Mouse (Mus musculus) liver, embryonic 11.5 days (tissue): Measurements from ENCODE around the gene Prps2. TPM values are rescaled to one million over a fixed set of nuclear protein-coding genes. Genes with fewer than 3 reads are reported as not detected.
"Not testable (repeated sequence)": the region's sequence is repeated elsewhere in the genome, so short reads cannot be mapped to it uniquely, and the experiment has no call there.

Source experiments
- ATAC-seq: fragments of 200-750 bp; cut with Nextera tagmentation; replicated peaks from 2 replicates; pipeline ENCODE4 v1.8.0; 2017; ENCODE audit warnings: moderate number of reproducible peaks, mild to moderate bottlenecking, moderate TSS enrichment, moderate library complexity; ENCODE audit not compliant: low FRiP score
- DNase-seq: peaks from one replicate; pipeline ENCODE4 v3.0.0-alpha.2; 2017; ENCODE audit warnings: low spot score
- H3K27ac ChIP-seq: fragments of 300-500 bp; sonication (generic); 2 replicates; pipeline ENCODE4 v1.5.1; 2014; ENCODE audit warnings: mild to moderate bottlenecking, low read depth, low read length, control low read depth
- H3K27me3 ChIP-seq: fragments of 300-500 bp; sonication (generic); replicated peaks from 2 replicates; pipeline ENCODE4 v1.6.1; 2014; ENCODE audit warnings: low read length, mixed read lengths; ENCODE audit not compliant: control insufficient read depth, insufficient read depth
- H3K36me3 ChIP-seq: fragments of 300-500 bp; sonication (generic); 2 replicates; pipeline ENCODE4 v1.6.1; 2014; ENCODE audit warnings: mild to moderate bottlenecking, low read length, moderate library complexity, mixed read lengths; ENCODE audit not compliant: control insufficient read depth, insufficient read depth
- H3K4me1 ChIP-seq: fragments of 300-500 bp; sonication (generic); replicated peaks from 2 replicates; pipeline ENCODE4 v1.6.1; 2014; ENCODE audit warnings: low read length, mixed read lengths; ENCODE audit not compliant: control insufficient read depth, insufficient read depth
- H3K4me2 ChIP-seq: fragments of 300-500 bp; sonication (generic); 2 replicates; pipeline ENCODE4 v1.6.1; 2014; ENCODE audit warnings: mild to moderate bottlenecking, control low read depth, moderate library complexity
- H3K4me3 ChIP-seq: fragments of 300-500 bp; sonication (generic); 2 replicates; pipeline ENCODE4 v1.5.1; 2014; ENCODE audit warnings: low read depth, low read length, control low read depth
- H3K9ac ChIP-seq: fragments of 300-500 bp; sonication (generic); 2 replicates; pipeline ENCODE4 v1.6.1; 2014; ENCODE audit warnings: low read depth, low read length, control low read depth
- H3K9me3 ChIP-seq: fragments of 300-500 bp; sonication (generic); 2 replicates; pipeline ENCODE4 v1.6.1; 2016; ENCODE audit warnings: low read length, inconsistent platforms, mixed read lengths; ENCODE audit not compliant: control insufficient read depth
- WGBS: fragments of 180-500 bp; shearing (Covaris S2); extraction: QIAGEN DNeasy Blood & Tissue Kit; methylation state at CpG from one replicate; pipeline ENCODE4 v1.1.7; 2014; 5-methylcytosine and 5-hydroxymethylcytosine counted together
- polyA plus RNA-seq: library from polyadenylated mRNA; unstranded; fragments of >200 nt; fragmentation: Nextera tagmentation; extraction: Ambion mirVana; gene quantifications from 2 replicates; pipeline ENCODE4 v1.2.1, GENCODE M21; 2014

The Prps2 gene
- polyA plus RNA-seq, 1 experiment from 2014 or later, result 25.9 TPM

DNA sequence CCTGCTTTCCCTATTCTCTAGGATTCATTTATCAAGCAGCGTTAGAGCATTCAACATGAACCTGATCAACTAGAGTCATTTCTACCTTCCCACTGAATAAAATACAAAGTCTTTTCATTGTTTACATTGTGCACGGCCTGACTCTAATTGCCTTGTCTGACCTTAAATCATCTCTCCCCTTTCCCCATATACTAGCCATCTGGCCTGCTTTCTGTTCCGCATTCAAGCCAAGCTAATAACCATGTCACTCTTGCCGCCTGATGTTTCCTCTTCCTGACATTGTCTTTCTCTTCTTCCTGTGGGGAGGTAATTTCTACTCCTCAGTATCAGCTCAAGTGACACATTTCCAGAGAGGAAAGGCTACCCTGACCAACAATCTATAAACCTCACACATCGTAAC lies 66.8 kb downstream of the Prps2 start:
- Histone ChIP-seq H3K9ac (no peak overlapping the region), H3K9me3 (no peaks in the 10 kb centered on the region), H3K4me3 (no peak overlapping the region), H3K4me2 (no peak overlapping the region), H3K27ac (no peak overlapping the region), H3K4me1 (no peaks in the 10 kb centered on the region), H3K36me3 (no peaks in the 10 kb centered on the region), H3K27me3 (peaks cover 3% of the 10 kb centered on the region)
- 62% methylated on average over 5 of the region's 5 CpGs for WGBS
- DNase-seq, result no peak
- no peak for ATAC-seq

DNA sequence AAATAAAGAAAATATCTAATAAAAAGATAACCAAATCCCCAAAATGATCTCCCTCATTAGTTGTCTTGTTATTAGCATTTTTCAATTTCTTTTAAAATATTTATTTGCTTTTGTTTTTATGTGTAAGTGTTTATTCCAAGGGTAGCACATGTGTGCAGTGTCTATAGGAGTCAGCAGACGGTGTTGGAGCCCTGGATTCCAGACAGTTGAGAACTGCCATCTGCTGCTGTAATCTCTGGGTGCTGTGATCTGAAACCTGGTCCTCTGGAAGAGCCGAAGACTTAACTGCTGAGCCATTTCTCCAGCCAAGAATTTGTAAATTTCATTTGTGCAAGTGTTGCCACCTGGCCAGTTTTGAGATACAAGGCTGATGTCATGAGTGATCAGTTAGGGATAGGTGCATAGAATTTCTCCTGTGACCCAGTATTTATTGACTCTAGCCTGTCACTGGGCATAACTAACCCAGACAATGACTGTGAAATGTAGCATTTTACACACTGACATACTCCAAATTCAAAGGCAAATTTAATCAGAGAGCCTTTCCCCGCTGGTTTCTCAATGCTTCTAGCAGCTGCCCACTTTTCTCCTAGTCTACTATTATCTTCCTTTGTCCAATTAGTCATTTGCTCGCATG lies 67.3 kb downstream of the Prps2 start:
- peaks cover 3% of the 10 kb centered on the region for H3K27me3 ChIP-seq
- no peak overlapping the region for H3K9ac ChIP-seq
- ATAC-seq (no peak), DNase-seq (no peak)
- H3K36me3 ChIP-seq, result no peaks in the 10 kb centered on the region
- 67% methylated on average over 4 of the region's 4 CpGs for WGBS
- no peak overlapping the region for H3K27ac ChIP-seq
- no peaks in the 10 kb centered on the region for H3K4me1 ChIP-seq
- no peak overlapping the region for H3K4me2 ChIP-seq
- H3K4me3 ChIP-seq, result no peak overlapping the region
- no peaks in the 10 kb centered on the region for H3K9me3 ChIP-seq

DNA sequence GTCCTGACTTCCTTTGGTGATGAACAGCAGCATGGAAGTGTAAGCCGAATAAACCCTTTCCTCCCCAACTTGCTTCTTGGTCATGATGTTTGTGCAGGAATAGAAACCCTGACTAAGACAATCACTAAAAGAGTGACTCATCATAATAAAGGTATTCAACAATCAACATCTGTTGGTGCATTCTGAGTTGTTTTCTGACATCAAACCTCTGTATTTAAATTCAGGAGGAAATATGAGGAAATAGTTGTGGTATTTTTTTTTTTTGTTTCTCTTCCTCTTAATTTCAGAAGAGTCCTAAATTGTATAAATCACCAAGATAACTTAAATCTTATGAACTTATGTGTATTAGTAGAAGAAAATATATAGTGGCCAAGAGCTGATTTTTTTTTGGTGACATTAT lies 80.5 kb downstream of the Prps2 start:
- H3K36me3 ChIP-seq, H3K9me3 ChIP-seq, H3K27ac ChIP-seq, H3K4me3 ChIP-seq, H3K9ac ChIP-seq, H3K4me1 ChIP-seq, H3K4me2 ChIP-seq, DNase-seq, ATAC-seq, H3K27me3 ChIP-seq: not testable (repeated sequence)
- no CpG with 5 or more reads among the region's 1 CpGs for WGBS

Other genes with a start within 250 kb of the Prps2 start
- 1,729 and 1,856 TPM in 2 replicates for gene Tmsb4x, start 173.4 kb downstream of the Prps2 start, polyA plus RNA-seq
- gene Tlr8, start 118.4 kb downstream of the Prps2 start, polyA plus RNA-seq, result 0.63 and 0.84 TPM in 2 replicates
- gene Tlr7, start 52.2 kb downstream of the Prps2 start, polyA plus RNA-seq, result 0.83 and 1.1 TPM in 2 replicates